Mouse (Mus musculus) layer of hippocampus, adult 18-20 months (tissue): ENCODE data around the gene Tmem176a. TPM values are rescaled to one million over a fixed set of nuclear protein-coding genes. Genes with fewer than 3 reads are reported as not detected.
"Not testable (repeated sequence)": the region's sequence is repeated elsewhere in the genome, so short reads cannot be mapped to it uniquely, and the experiment has no call there.

Source experiments
- DNase-seq, 2 experiments: peaks; one replicate each; pipeline ENCODE4 v3.0.0; 2022; ENCODE audit warnings: low spot score in 2 of 2
- long read RNA-seq: library from polyadenylated mRNA; stranded (forward); transcript quantifications from one replicate; pipeline ENCODE4 v2.0.0, GENCODE M21; 2021
- total RNA-seq, 2 experiments: library from RNA; stranded (reverse); gene quantifications; 2 replicates each; pipeline ENCODE4 v1.2.3; 2021

Gene Tmem176a
- 10 to 100 TPM; 32.4 to 36.3 TPM for total RNA-seq
- long read RNA-seq, transcript Tmem176a-201 (7 exons, 1,540 nt) = major isoform, 17 of 20 reads
- long read RNA-seq, partial matches to known transcripts = 1 of 20 reads
- long read RNA-seq, other reads (novel, unspliced or antisense) = 1 of 20 reads

DNA sequence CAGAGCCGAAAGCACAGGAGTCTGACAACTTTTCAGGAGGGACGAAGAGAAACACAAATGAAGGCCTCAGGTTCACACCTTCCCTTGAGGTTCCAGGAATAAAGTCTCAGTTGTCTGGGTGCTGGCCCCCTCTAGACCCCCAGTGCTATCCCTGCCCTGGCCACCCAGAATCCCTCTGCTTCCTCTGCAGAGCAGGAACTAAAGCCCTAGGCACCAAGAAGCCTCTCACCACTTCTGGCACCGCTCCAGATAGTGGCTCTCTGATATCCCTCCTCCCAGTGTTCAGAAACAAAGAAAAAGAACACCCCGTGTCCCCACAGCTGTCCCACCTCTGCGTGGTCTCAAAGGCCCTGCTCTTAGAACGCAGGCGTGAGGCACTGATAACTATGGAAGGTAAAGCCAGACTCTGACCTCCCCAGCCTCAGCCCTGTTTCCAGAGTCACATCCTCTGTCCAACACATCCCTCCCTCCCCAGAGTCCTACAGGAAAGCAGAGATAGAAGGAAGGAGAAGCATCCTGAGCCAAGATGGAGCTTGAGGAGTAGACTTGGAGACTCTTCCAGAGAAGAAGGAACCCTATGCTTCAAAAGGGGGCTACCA lies at the start of gene Tmem176a:
TSS of gene Tmem176a (plus strand) at position 549 of the 599 bp plus-strand sequence.
- DNase-seq = no peak

DNA sequence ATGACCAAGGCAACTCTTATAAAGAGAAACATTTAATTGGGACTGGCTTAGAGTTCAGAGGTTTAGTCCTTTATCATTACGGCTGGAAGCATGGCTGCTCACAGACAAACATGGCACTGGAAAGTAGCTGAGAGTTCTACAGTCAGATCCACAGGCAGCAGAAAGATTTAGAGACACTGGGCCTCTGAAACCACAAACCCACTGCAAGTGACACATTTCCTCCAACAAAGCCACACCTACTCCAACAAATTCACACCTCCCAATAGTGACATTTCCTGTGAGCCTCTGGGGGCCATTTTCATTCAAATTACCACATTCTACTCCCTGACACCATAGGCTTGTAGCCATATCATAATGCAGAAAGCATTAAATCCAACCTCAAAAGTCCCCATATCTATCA lies 38.8 kb upstream of the Tmem176a start:
- DNase-seq = no peak

DNA sequence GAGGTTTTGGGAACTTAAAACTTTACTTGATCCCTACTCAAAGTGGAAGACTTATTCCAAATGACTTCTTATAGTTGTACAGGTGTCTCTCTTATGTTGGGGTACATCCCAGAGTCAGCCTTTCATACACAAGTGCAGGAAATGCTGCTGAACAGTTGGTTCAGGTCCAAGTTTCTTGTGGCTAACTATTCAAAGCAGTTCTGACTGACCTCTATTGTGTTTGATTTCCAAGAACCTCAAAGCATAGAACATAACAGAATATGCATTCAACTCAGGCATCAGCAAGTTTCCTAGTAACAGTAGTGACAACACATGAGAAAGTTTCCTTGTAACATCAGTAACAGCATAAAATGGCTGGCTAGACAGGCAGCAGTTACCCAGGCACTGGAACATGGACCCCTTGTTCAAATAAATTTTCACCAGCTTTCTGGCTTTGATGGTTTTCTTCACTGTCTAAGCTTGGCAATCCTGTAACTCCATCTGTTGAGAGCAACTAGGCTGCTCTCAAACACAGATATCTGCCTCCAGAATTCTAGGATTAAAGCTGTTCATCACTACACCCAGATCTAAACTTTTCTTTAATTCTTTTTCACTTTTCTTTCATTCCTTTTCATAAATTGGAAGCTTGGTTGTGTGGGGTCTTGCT lies 37.2 kb upstream of the Tmem176a start:
- peak in 1 of 2 experiments; percentile 11 for DNase-seq

DNA sequence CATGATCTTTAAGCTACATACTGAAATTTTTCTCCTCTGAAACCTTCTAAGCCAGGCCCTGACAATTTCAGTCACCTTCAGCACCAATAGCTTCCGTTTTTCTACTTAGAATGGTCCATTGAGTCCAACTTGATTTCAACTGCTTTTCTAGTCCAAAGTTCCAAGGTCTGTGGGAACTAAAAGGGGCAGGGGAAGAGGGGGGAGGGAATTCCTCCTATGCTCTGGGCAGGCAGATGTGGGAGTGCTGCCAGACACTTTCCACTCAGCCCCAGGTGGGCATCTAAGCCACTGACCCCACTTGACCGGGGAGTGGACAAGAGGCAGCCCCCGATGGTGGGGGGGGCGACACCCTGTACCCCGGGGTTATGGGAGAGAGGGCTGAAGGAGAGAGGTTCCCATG lies 36.4 kb upstream of the Tmem176a start:
- DNase-seq = no peak

DNA sequence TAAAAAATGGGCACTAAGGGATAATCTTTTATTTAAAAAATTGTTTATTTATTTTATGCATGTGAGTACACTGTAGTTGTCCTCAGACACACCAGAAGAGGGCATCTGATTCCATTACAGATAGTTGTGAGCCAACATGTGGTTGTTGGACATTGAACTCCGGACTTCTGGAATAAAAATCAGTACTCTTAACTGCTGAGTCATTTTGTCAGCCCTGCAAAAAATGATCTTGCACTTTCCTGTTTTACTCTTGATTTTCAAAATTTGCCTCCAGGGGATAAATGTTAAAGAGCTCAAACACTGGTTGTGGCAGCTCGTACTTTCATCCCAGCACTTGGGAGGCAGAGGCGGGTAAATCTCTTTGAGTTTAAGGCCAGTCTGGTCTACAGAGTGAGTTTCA lies 34.0 kb upstream of the Tmem176a start:
- no peak for DNase-seq

DNA sequence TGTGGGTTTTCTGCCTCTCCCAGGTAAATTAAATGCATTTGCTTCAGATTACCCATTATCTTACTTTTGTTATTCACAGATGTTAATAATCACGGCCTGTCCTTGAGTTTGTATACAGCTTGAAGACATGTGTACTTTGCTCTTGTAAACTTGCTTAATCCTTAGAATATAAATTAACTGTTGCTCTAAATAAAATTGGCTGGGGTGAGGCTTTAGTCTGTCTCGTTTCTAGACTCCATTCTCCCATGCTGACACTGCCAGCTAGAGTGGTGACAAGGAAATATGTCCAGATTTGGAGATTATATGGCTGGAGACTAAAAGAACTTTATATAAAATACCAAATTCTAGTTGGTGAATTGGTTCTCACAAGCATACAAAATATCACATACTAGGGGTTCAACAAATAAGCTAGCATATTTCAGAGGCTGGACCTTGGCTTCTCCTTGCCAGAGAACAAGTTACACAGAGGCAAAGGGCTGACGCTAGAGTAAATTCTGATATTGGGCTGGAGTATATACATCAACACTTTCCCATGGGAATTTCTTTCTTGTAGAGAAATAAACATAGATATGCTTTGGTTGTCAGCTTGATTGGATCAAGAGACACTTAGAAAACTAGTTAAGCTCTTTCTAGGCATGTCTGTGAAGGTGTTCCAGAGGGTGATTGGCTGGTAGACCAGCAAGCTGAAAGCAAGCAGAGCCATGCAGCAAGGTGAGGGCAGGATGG lies 31.1 kb upstream of the Tmem176a start:
- no peak for DNase-seq

DNA sequence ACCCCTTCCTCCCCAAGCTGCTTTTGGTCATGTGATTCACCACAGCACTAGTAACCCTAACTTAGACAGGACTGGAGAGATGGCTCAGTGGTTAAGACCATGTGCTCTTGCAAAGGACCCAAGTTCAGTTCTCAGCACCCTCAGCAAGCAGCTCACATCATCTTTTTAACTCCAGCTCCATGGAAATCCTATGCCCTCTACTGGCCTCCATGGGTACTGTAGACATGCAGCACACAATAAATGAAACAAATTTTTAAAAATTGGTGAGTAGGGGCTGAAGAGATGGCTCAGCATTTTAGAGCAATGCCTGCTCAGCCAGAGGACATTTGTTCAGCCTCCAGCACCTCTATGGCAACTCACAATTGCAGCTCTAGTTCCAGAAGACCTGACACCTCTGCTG lies 25.7 kb upstream of the Tmem176a start:
- DNase-seq = no peak

DNA sequence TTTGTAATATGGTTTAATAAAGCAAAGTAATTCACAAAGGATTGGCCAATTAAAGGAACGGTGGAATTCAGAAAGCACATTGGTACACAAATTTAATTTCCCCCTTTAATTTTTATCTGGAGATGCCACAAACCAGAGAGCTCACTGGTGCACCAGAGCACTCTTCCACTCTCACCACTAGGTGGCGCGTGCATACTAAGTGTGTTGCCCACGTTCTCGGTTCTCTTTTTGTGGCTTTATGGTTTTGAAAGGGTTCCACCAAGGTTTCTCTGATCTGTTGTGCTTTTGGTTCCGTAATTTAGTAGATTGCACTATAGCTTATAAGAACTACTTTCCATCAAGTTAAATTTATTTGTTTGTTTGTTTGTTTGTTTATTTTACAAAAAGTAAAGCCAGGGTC lies 22.9 kb upstream of the Tmem176a start:
- peak; percentile 24 to 82 for DNase-seq

DNA sequence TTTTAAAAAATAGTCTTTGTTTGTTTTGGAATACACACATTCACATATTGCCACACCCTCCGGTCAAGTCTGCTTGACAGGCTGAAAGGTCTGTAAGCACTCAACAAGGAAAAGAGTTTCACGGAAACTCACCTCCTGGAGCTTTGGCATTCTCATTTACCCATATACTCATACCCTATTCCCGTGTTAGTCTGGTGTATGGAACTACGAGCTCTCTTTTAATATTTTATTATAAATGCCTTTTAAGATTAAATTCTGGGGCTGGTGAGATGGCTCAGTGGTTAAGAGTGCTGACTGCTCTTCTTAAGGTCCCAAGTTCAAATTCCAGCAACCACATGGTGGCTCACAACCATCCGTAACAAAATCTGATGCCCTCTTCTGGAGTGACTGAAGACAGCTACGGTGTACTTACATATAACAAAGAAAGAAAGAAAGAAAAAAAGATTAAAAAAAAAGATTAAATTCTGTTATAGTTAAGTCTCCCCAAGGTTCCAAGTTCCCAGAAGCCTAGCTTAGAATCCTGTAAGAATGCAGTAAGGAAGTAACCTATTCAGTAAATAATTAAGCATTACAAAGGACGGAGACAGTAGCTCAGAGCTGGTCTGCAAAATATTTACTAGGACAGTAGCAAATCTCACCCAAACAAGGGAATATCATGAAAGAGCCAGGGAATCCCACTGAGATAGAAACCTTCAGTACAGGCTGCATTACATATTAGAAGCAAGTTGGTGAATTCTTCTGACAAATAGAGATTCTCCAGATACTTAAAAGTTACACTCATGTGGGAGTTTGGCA lies 18.5 kb upstream of the Tmem176a start:
- not testable (repeated sequence) for DNase-seq

DNA sequence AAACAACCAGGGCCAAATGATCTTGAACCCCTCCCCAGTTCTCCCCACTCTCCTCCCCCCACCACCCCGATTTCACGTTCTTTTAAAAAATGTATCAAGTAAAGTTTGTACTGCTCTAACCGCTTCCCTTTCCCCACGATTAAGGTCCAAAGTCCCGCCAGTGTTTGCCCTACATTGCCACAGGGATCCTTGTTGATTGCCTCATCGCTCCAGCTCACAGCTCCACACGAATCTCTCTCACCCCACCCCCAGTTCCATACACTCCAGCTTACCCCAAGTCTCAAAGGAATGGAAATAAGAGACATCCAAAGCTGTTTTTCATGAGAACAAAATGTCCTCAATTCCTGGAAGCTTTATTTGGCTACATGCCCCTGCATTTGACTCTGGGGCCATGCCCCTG lies 15.7 kb upstream of the Tmem176a start:
- DNase-seq = no peak

DNA sequence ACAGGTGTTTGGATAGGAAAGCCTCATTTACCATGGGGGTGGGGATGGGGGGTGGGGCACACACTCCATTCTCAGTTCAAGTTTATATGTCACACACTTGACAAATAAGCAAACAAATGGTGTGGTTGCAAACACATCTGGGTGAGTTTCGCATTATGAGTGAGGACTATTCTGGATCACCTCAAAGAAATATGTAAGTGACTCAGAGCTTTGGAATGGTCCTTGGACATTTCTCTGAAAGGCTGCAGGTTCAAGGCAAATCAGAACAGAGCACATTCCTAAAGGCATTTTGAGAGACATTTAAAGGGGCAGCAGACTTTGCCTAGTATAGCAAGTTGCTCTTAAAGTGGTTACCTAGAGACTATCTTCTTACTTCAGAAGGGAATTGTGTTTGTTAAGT lies 11.7 kb upstream of the Tmem176a start:
- DNase-seq = no peak

DNA sequence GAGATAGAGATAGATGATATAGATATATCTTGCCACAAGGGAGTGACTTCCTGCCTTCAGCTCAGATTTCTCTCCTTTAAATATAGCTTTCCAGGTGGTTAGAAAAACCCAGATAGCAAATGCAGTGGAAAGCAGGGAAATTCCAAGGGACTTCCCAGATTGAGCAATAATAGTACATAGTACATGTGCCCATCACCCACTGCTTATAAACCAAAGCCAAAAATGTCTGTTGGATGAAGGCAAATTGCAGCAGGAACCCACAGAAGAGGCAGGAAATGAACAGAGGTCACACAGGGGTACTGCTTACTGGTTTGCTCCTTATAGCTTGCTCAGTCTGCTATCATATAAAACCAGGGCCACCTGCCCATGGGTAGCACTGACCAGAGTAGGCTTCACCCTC lies 11.1 kb upstream of the Tmem176a start:
- no peak for DNase-seq

DNA sequence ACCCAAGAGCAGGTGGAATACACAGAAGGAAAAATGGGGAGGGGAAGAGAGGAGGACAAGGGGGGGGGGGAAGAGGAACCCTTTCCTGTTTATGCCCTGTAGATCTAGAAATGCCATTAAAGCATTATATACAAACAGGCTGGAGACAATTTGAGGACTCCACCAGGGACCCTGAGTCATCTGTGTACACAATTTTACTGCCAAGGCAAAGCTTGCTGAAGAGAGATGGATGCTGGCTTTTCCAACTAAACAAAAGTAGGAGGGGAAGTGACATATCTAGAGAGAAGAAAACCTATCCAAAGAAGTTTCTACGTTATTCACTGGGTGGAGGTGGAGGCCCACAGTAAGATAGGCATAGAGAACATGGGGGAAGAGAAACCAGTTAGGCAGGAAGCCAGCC lies 10.5 kb upstream of the Tmem176a start:
- DNase-seq = no peak

DNA sequence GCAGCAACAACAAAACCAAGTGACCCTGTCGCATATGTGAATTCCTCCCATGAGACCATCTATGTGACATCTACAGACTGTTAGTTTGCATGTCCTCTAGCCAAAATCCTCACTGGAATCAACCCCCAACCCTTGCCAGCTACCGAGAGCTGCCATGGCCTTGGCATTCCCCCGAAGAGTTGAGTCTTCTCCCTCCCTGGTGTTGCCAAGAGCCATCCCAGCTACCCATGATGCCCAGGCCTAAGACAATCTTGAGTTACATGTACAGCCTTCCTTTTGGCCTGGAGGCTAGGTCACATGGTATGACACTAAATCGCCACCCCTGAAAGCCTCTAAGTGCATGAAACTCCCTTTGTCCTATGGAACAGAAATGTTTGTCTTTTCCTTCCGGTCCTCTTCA lies 9.6 kb upstream of the Tmem176a start:
- DNase-seq = no peak

DNA sequence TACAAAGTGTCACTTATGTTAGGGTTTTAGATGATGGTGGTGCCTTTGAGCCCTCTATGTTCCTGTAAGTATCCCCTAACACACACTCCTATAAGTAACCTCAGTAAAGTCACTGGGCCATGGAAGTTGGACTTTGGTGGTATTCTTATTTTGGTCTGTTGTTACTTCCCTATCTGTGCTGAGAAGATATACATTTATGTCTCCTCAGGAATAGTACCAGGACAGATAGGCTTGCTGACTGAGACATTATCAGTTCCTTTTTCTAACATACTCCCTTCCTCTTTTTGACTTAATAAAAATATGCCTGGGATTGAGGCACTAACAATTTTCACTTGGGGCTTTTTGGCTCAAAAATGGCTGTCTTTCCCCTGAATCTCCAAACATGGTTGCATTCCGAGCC lies 8.3 kb upstream of the Tmem176a start:
- no peak for DNase-seq

DNA sequence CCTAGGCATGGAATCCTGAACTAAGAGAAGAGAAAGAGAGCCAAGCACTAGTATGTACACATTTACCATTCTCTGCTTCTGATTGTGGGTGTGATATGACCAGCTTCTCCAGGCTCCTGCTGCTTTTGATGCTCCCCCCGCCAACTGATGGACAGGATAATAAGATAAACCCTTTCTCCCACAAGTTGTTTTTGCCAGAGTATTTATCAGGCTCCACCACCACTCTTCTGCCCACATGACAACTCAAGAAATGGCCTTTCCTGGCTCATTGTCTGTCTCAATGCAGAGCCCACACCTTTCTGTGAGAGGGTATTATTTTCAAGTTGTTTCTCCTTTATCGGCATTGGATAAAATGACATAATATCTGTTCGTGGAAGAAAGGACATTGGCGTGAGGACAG lies 7.2 kb upstream of the Tmem176a start:
- DNase-seq = no peak

DNA sequence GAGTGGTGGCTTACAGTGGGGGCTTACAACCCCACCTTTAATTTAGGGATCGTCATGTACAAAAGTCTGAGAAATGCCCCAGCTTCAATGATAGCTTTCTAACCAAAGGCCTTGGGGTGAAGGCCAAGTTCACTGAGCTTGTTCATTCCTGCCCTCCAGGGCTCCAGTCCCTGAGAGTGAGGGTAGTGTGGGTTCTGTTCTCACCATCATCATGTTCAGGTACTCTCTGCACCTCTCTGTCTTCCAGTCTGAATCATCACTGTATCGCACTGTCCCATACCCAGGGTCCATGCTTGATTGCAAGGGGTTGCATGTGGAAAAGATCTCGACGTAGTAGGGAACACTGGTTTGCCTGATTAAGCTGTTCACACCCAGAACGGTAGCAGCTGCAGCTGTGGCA lies 5.5 kb upstream of the Tmem176a start:
- no peak for DNase-seq

DNA sequence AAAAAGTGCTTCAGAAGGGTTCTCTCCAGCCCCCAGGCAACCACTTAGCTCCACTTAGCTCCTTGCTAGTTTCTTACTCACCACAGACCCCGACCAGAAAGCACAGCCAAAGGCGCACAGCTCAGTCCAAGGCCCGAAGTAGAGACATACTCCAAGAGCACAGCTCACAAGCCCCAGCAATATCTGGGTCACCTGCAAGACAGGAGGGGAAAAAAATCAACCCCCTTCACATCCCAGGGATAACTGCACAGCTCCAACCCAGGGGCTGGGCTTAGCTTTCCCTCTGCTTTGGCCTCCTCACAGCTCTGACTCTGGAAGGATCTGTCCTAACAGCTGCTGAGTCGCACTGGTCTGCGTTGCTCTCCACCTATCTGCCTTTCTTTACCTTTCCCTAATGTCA lies 4.6 kb upstream of the Tmem176a start:
- no peak for DNase-seq

DNA sequence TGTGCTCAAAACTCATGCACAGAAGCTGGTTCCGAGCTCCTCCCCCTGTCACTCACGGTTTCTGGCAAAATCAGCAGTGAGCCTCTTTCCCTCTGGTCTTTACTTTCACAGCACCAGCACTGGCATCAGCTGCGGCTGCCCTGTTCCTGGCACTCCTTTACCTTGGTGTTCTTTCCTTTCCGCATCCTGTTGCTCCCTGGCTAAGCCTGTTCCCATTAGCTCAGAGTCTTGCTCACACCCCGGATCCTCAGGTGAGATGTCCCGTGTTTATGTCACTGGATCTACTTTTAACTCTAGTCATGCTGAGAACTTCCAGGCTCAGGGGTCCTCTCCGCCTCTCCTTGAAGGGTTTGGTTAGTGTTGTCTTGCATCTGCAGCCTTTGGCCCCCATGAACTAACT lies 3.2 kb upstream of the Tmem176a start:
- DNase-seq = no peak

DNA sequence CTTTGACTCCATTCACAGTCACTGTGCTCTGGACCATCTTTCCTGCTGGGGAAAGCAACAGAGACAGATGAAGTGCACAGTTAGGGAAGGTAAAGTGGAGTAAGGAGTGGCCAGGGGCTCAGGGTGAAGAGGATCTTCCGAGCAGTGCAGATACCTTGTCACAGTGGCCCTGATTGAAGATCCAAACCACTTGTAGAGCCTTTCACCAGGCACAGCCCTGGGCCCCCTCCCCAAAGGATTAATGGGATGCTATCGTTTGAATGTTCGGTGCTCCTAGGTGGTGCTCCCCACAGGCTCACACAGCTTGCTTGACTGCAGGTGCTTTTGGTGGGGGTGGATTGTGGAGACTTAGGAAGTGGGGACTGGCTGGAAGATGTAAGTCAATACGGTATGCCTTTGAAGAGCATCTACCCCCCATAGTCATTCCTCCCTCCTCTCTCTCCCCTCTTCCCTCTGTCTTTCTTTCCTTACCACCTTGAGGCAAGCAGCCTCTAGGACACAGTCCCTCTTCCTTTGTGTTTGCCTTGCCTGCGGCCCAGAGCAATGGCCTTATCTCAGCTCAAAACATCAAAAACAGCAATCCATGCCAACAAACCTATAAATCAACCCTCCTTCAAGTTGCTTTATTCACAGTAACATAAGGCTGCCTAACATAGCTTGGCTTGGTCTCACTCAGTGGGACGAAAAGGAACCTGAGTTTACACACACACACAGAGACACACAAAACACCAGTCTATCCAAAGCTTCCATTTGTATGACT lies 2.2 kb upstream of the Tmem176a start:
- no peak for DNase-seq
